Mouse (Mus musculus) embryonic facial prominence, embryonic 12.5 days (tissue): ENCODE measurements around the gene Ptx4. TPM values are rescaled to one million over a fixed set of nuclear protein-coding genes. Genes with fewer than 3 reads are reported as not detected.

Experiments
- ATAC-seq: fragments of 200-750 bp; cut with Nextera tagmentation; 2 replicates; pipeline ENCODE4 v1.8.0; 2017; ENCODE audit not compliant: insufficient number of reproducible peaks, insufficient read depth, low FRiP score, low TSS enrichment
- H3K27ac ChIP-seq: fragments of 300-500 bp; sonication (generic); 2 replicates; pipeline ENCODE4 v1.5.1; 2016; ENCODE audit warnings: mild to moderate bottlenecking
- H3K27me3 ChIP-seq: fragments of 300-500 bp; sonication (generic); 2 replicates; pipeline ENCODE4 v1.6.1; 2016; ENCODE audit warnings: mild to moderate bottlenecking, moderate library complexity
- H3K36me3 ChIP-seq: fragments of 300-500 bp; sonication (generic); 2 replicates; pipeline ENCODE4 v1.6.1; 2016; ENCODE audit warnings: mild to moderate bottlenecking
- H3K4me1 ChIP-seq: fragments of 300-500 bp; sonication (generic); 2 replicates; pipeline ENCODE4 v1.6.1; 2016
- H3K4me2 ChIP-seq: fragments of 300-500 bp; sonication (generic); replicated peaks from 2 replicates; pipeline ENCODE4 v1.6.1; 2016; ENCODE audit warnings: mild to moderate bottlenecking, moderate library complexity
- H3K4me3 ChIP-seq: fragments of 300-500 bp; sonication (generic); 2 replicates; pipeline ENCODE4 v1.5.1; 2016; ENCODE audit warnings: mild to moderate bottlenecking
- H3K9ac ChIP-seq: fragments of 300-500 bp; sonication (generic); 2 replicates; pipeline ENCODE4 v1.6.1; 2016; ENCODE audit warnings: mild to moderate bottlenecking, moderate library complexity
- H3K9me3 ChIP-seq: fragments of 300-500 bp; sonication (generic); 2 replicates; pipeline ENCODE4 v1.6.1; 2016; ENCODE audit warnings: mild to moderate bottlenecking, moderate library complexity
- WGBS: fragments of 180-500 bp; shearing (Covaris S2); methylation state at CpG from one replicate; pipeline ENCODE4 v1.1.7; 2016; 5-methylcytosine and 5-hydroxymethylcytosine counted together
- polyA plus RNA-seq: library from polyadenylated mRNA; unstranded; fragments of >200 nt; fragmentation: Nextera tagmentation; extraction: Ambion mirVana; gene quantifications from 2 replicates; pipeline ENCODE4 v1.2.1, GENCODE M21; 2016

The Ptx4 gene
- 0.48 and 0.88 TPM in 2 replicates for polyA plus RNA-seq

GRCm38 (mm10) chr17:25120406-25120805 is at the start of gene Ptx4:
Ptx4 (plus strand) TSS chr17:25120760.
- 0 out of 2 replicates have a peak, but pooled peaks cover 3% of the 10 kb centered on the region for H3K27me3 ChIP-seq
- no peak within 1 kb of the TSS for H3K9ac ChIP-seq
- no peaks in the 10 kb centered on the region for H3K36me3 ChIP-seq
- H3K4me3 ChIP-seq, result no peak within 1 kb of the TSS
- no peaks in the 10 kb centered on the region; the same call in 1 of the 2 replicates for H3K4me1 ChIP-seq
- 19% methylated on average over 3 of the region's 3 CpGs for WGBS
- ATAC-seq, result no peak
- no peak within 1 kb of the TSS for H3K4me2 ChIP-seq
- H3K9me3 ChIP-seq, result no peaks in the 10 kb centered on the region
- no peak within 1 kb of the TSS for H3K27ac ChIP-seq

- WGBS, result 84% methylated on average over 4 of the region's 4 CpGs
- H3K27ac ChIP-seq, result no peak overlapping the region
- no peak overlapping the region for H3K4me2 ChIP-seq
- H3K9ac ChIP-seq, result no peak overlapping the region
- no peaks in the 10 kb centered on the region for H3K9me3 ChIP-seq
- no peak for ATAC-seq
- H3K36me3 ChIP-seq, result peaks cover 3% of the 10 kb centered on the region; the same call in 1 of the 2 replicates
- peaks cover 12% of the 10 kb centered on the region for H3K4me1 ChIP-seq
- H3K27me3 ChIP-seq, result no peaks in the 10 kb centered on the region
- H3K4me3 ChIP-seq, result no peak overlapping the region
Measured at GRCm38 (mm10) chr17:25076906-25077305, 43.7 kb upstream of the Ptx4 start.

GRCm38 (mm10) chr17:25077771-25078372 is 42.7 kb upstream of the Ptx4 start:
- H3K27ac ChIP-seq, result peak overlapping the region; percentile 58; the same call in 1 of the 2 replicates
- no peak overlapping the region for H3K4me3 ChIP-seq
- WGBS, result 74% methylated on average over 13 of the region's 13 CpGs
- ATAC-seq, result 0 out of 2 replicates have a peak, but pooled peaks have one; percentile 4
- peak overlapping the region; percentile 2; the same call in 1 of the 2 replicates for H3K4me2 ChIP-seq
- peaks cover 20% of the 10 kb centered on the region for H3K4me1 ChIP-seq
- no peaks in the 10 kb centered on the region for H3K9me3 ChIP-seq
- no peaks in the 10 kb centered on the region for H3K27me3 ChIP-seq
- H3K9ac ChIP-seq, result no peak overlapping the region
- peaks cover 3% of the 10 kb centered on the region; the same call in 1 of the 2 replicates for H3K36me3 ChIP-seq

- Histone ChIP-seq H3K4me1 (peaks cover 43% of the 10 kb centered on the region), H3K9ac (peak overlapping the region; percentile 29; the same call in 1 of the 2 replicates), H3K36me3 (0 out of 2 replicates have a peak, but pooled peaks cover 3% of the 10 kb centered on the region), H3K9me3 (no peaks in the 10 kb centered on the region), H3K27ac (peak overlapping the region; percentile 83; the same call in 1 of the 2 replicates), H3K27me3 (no peaks in the 10 kb centered on the region), H3K4me3 (peak overlapping the region; percentile 18), H3K4me2 (no peak overlapping the region)
- ATAC-seq, result no peak
- 87% methylated on average over 13 of the region's 13 CpGs for WGBS
Measured at GRCm38 (mm10) chr17:25080210-25080609, 40.4 kb upstream of the Ptx4 start.

GRCm38 (mm10) chr17:25080960-25081381 is 39.6 kb upstream of the Ptx4 start:
- peak overlapping the region; percentile 83 for H3K27ac ChIP-seq
- peak overlapping the region; percentile 29; the same call in 1 of the 2 replicates for H3K9ac ChIP-seq
- H3K36me3 ChIP-seq, result 0 out of 2 replicates have a peak, but pooled peaks cover 3% of the 10 kb centered on the region
- peaks cover 48% of the 10 kb centered on the region for H3K4me1 ChIP-seq
- ATAC-seq, result no peak
- WGBS, result 57% methylated on average over 11 of the region's 11 CpGs
- H3K4me3 ChIP-seq, result peak overlapping the region; percentile 18
- H3K9me3 ChIP-seq, result no peaks in the 10 kb centered on the region
- H3K4me2 ChIP-seq, result no peak overlapping the region
- no peaks in the 10 kb centered on the region for H3K27me3 ChIP-seq

GRCm38 (mm10) chr17:25082081-25082847 is 38.3 kb upstream of the Ptx4 start:
- no peak for ATAC-seq
- Histone ChIP-seq H3K4me3 (no peak overlapping the region), H3K27ac (peak overlapping the region; percentile 97), H3K9ac (no peak overlapping the region), H3K27me3 (no peaks in the 10 kb centered on the region), H3K4me1 (peaks cover 48% of the 10 kb centered on the region), H3K9me3 (no peaks in the 10 kb centered on the region), H3K36me3 (0 out of 2 replicates have a peak, but pooled peaks cover 3% of the 10 kb centered on the region), H3K4me2 (no peak overlapping the region)
- WGBS, result 63% methylated on average over 14 of the region's 14 CpGs

- 42% methylated on average over 3 of the region's 3 CpGs for WGBS
- Histone ChIP-seq H3K9me3 (no peaks in the 10 kb centered on the region), H3K27me3 (no peaks in the 10 kb centered on the region), H3K9ac (no peak overlapping the region), H3K4me1 (peaks cover 48% of the 10 kb centered on the region), H3K4me3 (no peak overlapping the region), H3K27ac (peak overlapping the region; percentile 97), H3K36me3 (peaks cover 6% of the 10 kb centered on the region; the same call in 1 of the 2 replicates), H3K4me2 (no peak overlapping the region)
- no peak for ATAC-seq
Measured at GRCm38 (mm10) chr17:25082887-25083286, 37.7 kb upstream of the Ptx4 start.

GRCm38 (mm10) chr17:25083444-25083931 is 37.1 kb upstream of the Ptx4 start, which contains the start of gene Tmem204:
Tmem204 (minus strand) TSS chr17:25083591.
- Histone ChIP-seq H3K27ac (peak within 1 kb of the TSS; percentile 97), H3K4me1 (peaks cover 48% of the 10 kb centered on the region), H3K9me3 (no peaks in the 10 kb centered on the region), H3K9ac (no peak within 1 kb of the TSS; the same call in 1 of the 2 replicates), H3K27me3 (no peaks in the 10 kb centered on the region), H3K4me3 (no peak within 1 kb of the TSS), H3K36me3 (peaks cover 12% of the 10 kb centered on the region; the same call in 1 of the 2 replicates), H3K4me2 (peak within 1 kb of the TSS; percentile 5; the same call in 1 of the 2 replicates)
- ATAC-seq, result peak; percentile 92
- WGBS, result 11% methylated on average over 7 of the region's 7 CpGs

GRCm38 (mm10) chr17:25084835-25085385 is 35.6 kb upstream of the Ptx4 start:
- Histone ChIP-seq H3K27ac (peak overlapping the region; percentile 97), H3K27me3 (no peaks in the 10 kb centered on the region), H3K9me3 (no peaks in the 10 kb centered on the region), H3K9ac (no peak overlapping the region), H3K4me3 (no peak overlapping the region), H3K4me1 (peaks cover 48% of the 10 kb centered on the region), H3K36me3 (peaks cover 27% of the 10 kb centered on the region), H3K4me2 (no peak overlapping the region)
- no peak for ATAC-seq
- 71% methylated on average over 13 of the region's 13 CpGs for WGBS

GRCm38 (mm10) chr17:25086724-25087123 is 33.8 kb upstream of the Ptx4 start:
- 91% methylated on average over 7 of the region's 7 CpGs for WGBS

GRCm38 (mm10) chr17:25089158-25089557 is 31.4 kb upstream of the Ptx4 start:
- H3K9ac ChIP-seq, result no peak overlapping the region
- H3K4me2 ChIP-seq, result no peak overlapping the region
- H3K27me3 ChIP-seq, result no peaks in the 10 kb centered on the region
- no peaks in the 10 kb centered on the region for H3K9me3 ChIP-seq
- peaks cover 57% of the 10 kb centered on the region for H3K36me3 ChIP-seq
- no peak for ATAC-seq
- WGBS, result 95% methylated on average over 10 of the region's 10 CpGs
- peaks cover 15% of the 10 kb centered on the region for H3K4me1 ChIP-seq
- no peak overlapping the region for H3K4me3 ChIP-seq
- no peak overlapping the region for H3K27ac ChIP-seq

More at GRCm38 (mm10) chr17:25086724-25087123, 33.8 kb upstream of the Ptx4 start:
- H3K27me3 ChIP-seq, result no peaks in the 10 kb centered on the region
- H3K9me3 ChIP-seq, result no peaks in the 10 kb centered on the region
- H3K4me2 ChIP-seq, result no peak overlapping the region
- H3K36me3 ChIP-seq, result peaks cover 40% of the 10 kb centered on the region
- no peak overlapping the region for H3K4me3 ChIP-seq
- no peak overlapping the region for H3K9ac ChIP-seq
- no peak overlapping the region for H3K27ac ChIP-seq
- no peak for ATAC-seq
- H3K4me1 ChIP-seq, result peaks cover 38% of the 10 kb centered on the region
